Mouse (Mus musculus) E14TG2a.4 (cell line): ENCODE measurements around the gene Ermp1.

Experiments
- CTCF ChIP-seq: conservative IDR thresholded peaks from 2 replicates; pipeline ENCODE4 v1.5.1; 2014; ENCODE audit warnings: low read length
- POU5F1 ChIP-seq: IDR thresholded peaks from 2 replicates; pipeline ENCODE4 v1.6.1; 2014; ENCODE audit warnings: low read length, borderline replicate concordance

DNA sequence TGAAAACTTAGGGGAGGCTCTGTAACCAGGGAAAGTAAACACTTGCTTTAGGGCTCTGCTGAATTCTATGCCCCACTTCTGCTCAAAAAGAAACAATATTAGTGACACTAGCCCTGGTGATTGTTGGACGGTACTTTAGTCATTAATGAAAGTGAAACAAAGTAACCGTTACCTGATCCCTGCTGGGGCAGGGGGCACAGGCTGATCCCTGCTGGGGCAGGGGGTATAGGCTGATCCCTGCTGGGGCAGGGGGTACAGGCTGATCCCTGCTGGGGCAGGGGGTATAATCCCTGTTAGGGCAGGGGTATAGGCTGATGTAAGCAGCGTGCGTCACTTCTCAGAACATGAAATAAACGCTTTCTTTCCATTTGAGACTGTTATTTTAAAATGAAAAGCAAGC lies 6.7 kb downstream of the Ermp1 start:
- TF ChIP-seq CTCF: no peak
- TF ChIP-seq POU5F1: no peak
